Mouse (Mus musculus) myocyte (in vitro differentiated cells): ENCODE measurements around the gene Ajm1.

Experiments used
- CEBPB ChIP-seq: IDR thresholded peaks from 2 replicates; pipeline ENCODE4 v1.6.1; 2011; ENCODE audit warnings: mild to moderate bottlenecking, moderate library complexity; ENCODE audit not compliant: poor library complexity, insufficient read depth, severe bottlenecking
- E2F4 ChIP-seq: IDR thresholded peaks from one replicate; pipeline ENCODE4 v1.6.1; 2011; ENCODE audit warnings: mild to moderate bottlenecking, control low read depth, moderate library complexity; ENCODE audit not compliant: insufficient read depth
- MAX ChIP-seq: IDR thresholded peaks from one replicate; pipeline ENCODE4 v1.6.1; 2011; ENCODE audit warnings: low read depth, mild to moderate bottlenecking, control low read depth
- POLR2A ChIP-seq: IDR thresholded peaks from one replicate; pipeline ENCODE4 v1.6.1; 2011; ENCODE audit warnings: low read depth, mild to moderate bottlenecking, control low read depth, moderate library complexity; ENCODE audit not compliant: insufficient read length
- TCF3 ChIP-seq: IDR thresholded peaks from one replicate; pipeline ENCODE4 v1.6.1; 2011; ENCODE audit warnings: low read depth, control low read depth; ENCODE audit not compliant: insufficient read length
- USF1 ChIP-seq: IDR thresholded peaks from one replicate; pipeline ENCODE4 v1.6.1; 2011; ENCODE audit warnings: low read depth, mild to moderate bottlenecking, control low read depth, moderate library complexity

DNA sequence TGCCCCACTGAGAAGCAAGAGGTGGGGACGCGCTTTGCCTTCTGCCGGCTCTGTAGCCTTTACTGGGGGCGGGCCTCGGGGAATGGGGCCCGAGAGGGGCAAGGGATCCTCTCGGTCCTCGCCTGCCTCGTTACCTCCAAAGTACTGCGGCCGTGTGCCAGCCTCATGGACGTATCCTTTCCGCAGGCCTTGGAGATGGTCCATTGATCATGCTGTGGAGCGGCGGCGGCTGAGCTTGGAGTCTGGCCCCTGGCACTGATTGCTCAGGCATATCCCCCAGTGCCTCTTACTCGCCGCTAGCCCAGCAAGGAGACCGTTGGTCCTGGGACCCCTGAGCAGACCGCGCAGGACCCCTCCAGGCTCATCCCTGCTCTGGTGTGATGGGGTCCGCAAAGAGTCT lies 34.8 kb upstream of the Ajm1 start:
- TF ChIP-seq POLR2A = no peak
- no peak for TF ChIP-seq E2F4
- no peak for TF ChIP-seq USF1
- no peak for TF ChIP-seq CEBPB
- no peak for TF ChIP-seq MAX
- no peak for TF ChIP-seq TCF3
